Mouse (Mus musculus) cerebellum, adult 11-12 months (tissue): ENCODE results near the gene Letmd1.
"Not testable (repeated sequence)": the region's sequence is repeated elsewhere in the genome, so short reads cannot be mapped to it uniquely, and the experiment has no call there.

Source experiments
- DNase-seq: peaks from one replicate; pipeline ENCODE4 v3.0.0; 2022

Gene Letmd1

DNA sequence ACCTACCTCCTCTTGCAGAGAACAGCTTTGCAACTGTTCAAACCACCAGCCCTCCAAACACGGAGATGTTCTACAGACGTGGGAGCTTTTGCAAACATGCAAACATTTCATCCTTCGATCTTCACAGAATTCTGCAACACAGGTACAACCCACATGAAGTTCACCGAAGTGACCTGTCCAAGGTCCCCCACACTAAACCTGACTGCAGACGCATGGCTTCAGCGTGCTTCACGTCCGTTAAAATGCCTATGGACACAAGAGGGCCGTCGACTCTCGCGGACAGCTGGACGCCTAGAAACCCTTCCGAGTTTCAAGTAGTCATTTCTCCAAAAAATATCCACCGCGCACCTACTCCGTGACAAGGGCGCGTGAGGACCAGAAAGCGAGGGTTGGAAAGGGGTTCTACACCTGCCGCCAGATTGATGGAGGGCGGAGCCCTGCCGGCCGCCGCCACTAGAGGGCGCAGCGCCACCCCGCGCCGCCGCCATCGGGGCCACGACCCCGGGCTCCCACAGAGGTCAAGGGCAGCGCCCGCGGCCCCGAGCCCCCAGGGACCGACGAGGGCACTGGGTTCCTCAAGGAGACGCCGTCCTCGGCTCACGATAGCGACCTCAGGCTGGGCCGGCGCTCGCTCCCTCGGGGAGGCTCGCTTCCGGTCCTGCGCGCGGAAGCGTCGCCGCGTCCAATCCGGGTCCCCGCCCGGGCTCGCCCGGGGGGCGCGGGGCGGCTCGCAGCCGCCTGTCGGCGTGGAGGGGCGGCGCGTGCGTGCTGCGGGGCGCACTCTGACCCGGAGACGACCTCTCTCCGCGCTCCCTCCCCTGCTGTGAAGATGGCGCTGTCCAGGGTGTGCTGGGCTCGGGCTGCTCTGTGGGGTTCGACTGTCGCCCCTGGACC, at the start of gene Letmd1:
Letmd1 (plus strand) TSS at position 729 of the 894 bp plus-strand sequence.
- DNase-seq, result peak; percentile 88

- DNase-seq, result no peak
Measured at GRCm38 (mm10) chr15:100419311-100419710, 49.5 kb upstream of the Letmd1 start.

GRCm38 (mm10) chr15:100419901-100420745, 48.7 kb upstream of the Letmd1 start:
- DNase-seq, result no peak

DNA sequence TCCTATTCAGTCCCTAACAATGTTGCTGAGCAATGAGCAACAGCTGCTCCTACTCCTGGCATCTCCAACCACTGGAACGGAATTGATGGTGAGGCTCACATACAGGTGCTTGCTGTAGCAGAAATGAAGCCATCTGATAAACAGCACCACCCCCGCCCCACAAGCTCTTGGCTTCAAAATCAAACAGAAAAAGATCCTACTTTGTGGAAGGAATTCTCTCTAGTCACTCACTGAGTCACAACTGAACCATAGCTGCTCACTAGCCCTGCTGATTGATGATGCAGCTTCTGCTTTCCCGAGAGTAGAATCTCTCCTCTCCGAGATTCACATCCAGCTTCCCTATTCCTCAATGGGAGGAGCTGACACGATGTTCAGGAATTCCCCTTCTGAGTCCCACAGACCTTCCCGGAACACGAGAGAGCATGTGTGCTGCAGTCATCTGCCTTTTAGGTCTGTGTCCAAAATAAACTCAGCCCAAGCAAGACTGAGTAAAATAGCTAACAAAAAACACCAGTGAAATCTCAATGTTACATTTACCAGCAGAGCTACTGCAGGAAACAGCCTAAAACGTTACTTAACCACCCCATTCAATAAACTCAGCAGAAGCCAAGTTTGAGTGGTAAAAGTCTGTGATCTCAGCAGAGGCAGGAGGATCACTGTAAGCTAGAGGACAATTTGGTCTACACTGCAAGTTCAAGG, 47.6 kb upstream of the Letmd1 start:
- DNase-seq, result no peak

DNA sequence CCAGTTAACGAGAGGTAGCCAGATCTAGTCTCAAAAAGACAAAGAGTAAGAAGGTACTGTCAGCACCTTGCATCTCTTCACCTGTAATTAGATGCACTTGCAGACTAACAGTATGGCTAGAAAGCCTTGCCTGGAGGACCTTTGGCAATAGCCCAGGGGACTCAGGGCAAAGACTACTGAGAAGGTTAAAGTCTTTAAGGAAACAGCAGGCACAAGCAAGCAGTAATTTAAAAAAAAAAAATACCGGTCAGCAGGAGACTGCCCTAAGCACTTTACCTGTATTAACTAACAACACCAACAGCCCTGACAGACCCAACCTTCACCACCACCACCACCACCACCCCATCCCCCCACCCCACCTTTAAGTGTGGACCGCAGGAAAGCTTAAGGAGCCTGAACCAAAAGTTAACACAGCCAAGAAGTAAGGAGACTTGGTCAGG, 47.0 kb upstream of the Letmd1 start, which contains the start of gene Gm5475:
Gm5475 (plus strand) TSS at position 390 of the 440 bp plus-strand sequence.
- not testable (repeated sequence) for DNase-seq

GRCm38 (mm10) chr15:100422476-100422875, 46.3 kb upstream of the Letmd1 start:
- DNase-seq, result no peak

- peak; percentile 96 for DNase-seq
Measured at GRCm38 (mm10) chr15:100422899-100423860, 45.6 kb upstream of the Letmd1 start.

DNA sequence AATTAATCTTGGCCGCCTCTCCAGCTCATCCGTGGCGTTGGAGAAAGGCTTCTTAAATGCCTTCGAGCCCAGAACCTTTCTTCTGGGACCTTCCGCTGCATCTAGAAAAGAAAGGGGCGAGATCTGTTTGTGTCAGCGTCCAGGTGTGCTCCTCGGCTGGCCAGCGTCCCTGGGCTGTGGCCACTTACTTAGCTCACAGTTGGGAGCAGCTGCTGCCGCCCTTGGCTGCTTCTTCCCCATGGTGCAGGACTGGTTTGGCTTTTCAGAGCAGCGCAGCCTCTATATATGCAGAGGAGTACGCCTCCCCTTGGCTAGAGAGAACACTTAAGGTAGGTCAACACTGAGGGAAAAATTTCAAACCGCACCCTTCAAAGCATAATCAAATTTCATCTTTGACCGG, 44.9 kb upstream of the Letmd1 start:
- no peak for DNase-seq

DNA sequence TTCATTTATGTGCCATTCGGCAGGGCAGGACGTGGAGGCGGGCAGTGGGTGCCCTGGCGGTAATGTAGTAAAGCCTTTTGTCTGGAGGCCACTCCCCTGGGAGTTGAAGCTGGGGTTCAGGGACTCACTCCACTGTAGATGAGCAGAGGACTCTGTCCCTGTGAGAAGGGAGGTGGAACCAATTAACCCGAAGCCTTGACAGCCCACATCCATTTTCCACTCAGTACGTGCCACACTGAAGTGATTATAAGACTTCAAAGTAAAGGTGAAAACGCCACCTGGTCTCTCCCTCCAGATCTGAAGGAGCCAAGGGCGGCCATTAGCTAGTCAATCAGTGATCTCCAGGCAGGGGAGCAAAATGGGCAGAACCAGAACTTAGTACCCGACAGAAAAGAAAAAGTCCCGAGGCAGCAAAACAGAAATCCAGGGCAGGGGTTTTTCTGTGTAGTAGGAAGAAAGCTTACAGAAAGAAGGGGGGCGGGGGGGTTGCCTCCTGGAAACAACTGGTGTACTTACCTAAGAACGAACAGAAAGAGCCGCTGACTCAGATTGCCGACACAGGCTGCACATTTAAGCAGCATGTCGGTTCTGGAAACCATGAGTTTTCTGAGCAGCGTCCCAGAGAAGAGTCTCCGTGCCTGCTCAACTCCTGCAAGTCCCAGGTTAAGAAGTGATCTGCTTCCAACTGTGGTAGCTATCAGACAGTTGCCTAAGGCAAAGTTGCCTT, 44.3 kb upstream of the Letmd1 start, which contains the start of gene Slc11a2:
Slc11a2 (minus strand) TSS at position 677 of the 727 bp plus-strand sequence.
- DNase-seq, result no peak

GRCm38 (mm10) chr15:100428296-100428905, 40.4 kb upstream of the Letmd1 start:
- no peak for DNase-seq

GRCm38 (mm10) chr15:100429959-100430565, 38.8 kb upstream of the Letmd1 start:
- DNase-seq, result peak; percentile 59

DNA sequence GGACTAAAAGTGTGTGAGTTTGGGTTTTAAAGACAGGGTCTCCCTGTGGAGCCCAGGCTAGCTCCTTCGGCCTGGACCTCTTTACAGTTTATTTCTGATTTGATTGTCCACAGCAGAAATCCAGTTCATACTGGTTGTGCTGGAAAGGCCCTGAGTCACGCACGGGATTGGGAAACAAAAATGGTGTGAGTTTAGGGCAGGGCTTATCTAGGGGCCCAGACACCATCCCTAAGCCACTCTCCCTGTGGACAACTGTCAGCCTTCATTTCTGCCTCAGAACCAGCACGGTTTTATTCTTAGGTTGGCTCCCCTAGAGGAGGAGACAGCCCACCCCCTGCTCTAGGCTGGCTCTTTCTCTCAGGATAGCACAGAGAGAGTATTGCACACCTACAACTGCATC, 35.6 kb upstream of the Letmd1 start:
- no peak for DNase-seq

DNA sequence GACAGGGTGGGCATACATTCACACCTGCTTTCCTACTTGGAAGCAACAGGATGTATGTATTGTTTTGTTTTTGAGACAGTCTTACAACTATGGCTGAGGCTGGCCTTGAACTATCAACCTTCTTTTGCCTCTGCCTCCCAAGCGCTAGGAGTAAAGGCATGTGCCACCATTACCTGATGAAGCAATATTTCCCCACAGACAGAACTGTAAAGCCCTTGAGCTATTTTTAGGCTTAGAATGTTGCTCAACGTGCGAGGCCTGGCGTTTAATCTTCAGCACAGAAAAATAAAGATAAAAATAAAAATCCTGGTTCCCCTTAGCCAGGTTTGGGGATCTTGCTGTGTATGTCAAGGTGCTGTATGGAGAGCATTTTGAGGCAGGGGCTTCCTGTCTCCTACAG, 32.7 kb upstream of the Letmd1 start:
- no peak for DNase-seq

GRCm38 (mm10) chr15:100436518-100436917, 32.3 kb upstream of the Letmd1 start:
- no peak for DNase-seq

GRCm38 (mm10) chr15:100443126-100443922, 25.5 kb upstream of the Letmd1 start:
- peak; percentile 89 for DNase-seq

GRCm38 (mm10) chr15:100446887-100447286, 21.9 kb upstream of the Letmd1 start:
- no peak for DNase-seq

DNA sequence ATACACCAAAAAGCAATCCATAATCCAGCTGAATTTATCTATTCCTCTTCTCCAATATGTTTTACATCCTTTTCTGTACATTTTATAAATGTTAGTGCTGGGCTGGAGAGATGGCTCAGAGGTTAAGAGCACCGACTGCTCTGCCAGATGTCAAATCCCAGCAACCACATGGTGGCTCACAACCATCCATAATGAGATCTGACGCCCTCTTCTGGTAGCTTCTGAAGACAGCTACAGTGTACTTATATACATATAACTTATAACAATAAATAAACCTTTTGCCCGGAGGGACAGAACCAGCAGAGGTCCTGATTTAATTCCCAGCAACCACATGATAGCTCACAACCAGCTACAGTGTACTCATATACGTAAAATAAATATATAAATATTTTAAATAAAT, 20.3 kb upstream of the Letmd1 start:
- DNase-seq, result no peak

GRCm38 (mm10) chr15:100449495-100449894, 19.3 kb upstream of the Letmd1 start:
- DNase-seq, result no peak

GRCm38 (mm10) chr15:100451245-100451644, 17.6 kb upstream of the Letmd1 start:
- no peak for DNase-seq
